Mouse (Mus musculus): Measurements from ENCODE around the gene Camkv.

The Camkv gene

DNA sequence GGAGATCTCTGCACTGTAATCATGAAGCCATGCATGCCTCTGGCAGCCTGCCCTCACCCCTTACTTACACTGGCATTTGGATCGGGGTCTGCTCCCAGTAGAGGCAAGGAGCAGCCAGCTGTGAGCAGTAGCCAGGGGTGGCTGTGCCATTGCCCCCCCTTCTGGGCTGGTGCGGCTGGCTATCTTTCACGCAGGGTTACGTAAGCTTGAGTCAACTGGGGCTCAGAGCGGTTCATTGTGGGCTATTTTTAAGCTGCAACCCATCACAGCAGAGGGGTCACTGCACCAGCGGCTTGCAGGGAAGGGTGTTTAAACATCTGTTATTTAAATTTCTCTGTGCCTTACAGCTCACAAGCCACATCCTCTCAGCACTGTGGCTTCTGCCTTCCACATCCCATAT is 11.5 kb upstream of the Camkv start:
- DNase-seq (ENCODE audit: low spot score) = no peak

DNA sequence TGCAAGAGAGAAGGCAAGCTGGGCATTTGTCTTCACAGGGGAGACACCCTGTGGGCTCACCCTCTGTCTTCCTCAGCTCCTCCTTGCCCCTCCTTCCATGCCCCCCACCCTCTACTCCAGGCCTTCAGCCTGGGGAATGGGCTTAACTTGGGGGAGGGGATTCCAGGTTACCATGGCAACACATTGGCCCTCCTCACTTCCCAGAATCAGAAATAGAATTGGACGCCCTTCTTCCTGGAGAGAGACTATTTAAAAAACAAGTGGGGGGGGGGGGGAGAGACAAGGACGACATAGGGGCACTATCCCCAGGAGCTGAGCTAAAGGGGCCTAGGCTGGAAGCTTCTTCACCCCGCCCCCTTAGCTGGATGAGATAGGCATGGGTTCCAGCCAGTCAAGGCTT is 10.2 kb upstream of the Camkv start:
- no peak for DNase-seq (ENCODE audit: low spot score)

DNA sequence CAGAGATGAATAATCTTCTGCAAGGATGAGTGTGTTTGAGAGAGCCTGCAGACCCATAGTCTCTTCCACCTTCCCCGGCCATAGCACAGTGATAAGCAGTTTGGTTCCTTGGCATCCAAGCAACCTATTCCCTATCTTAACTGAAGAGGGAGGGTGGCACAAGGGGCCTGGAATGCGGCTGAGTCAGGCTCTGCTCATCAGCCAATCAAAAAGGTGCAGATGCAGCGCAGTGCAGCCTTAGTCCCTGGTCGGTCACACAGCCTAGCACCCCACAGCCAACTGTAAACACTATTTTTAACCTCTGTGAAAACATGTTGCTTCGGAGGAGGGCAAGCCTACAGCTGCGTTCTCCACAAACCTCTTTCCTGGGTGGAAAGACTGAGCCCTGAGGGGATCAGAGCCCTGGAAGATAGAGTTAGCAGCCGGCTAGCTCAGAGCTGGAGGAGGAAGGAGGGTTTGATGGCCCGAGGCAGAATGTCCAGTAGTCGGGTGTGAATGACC is 8.5 kb upstream of the Camkv start:
- no peak for DNase-seq (ENCODE audit: low spot score)

DNA sequence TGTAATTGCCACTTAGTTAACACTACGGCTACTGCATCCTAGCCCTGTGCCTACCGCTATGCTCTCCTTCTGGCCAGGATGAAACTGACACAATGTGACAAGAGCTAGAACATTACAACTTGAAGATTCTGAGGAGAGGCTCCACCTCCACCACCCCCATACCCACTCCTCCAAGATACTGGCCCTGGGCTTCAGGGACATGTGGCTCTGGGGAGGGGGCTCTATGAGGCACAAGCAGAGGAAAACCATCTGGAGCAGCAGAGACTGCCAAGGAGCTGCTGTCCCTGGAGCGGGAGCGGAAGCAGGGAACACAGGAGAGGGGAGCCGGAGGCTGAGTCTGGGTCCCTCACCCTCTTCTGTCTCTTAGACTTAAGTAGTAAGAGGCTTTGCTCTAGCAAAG is 7.7 kb upstream of the Camkv start:
- DNase-seq (ENCODE audit: low spot score) = no peak

DNA sequence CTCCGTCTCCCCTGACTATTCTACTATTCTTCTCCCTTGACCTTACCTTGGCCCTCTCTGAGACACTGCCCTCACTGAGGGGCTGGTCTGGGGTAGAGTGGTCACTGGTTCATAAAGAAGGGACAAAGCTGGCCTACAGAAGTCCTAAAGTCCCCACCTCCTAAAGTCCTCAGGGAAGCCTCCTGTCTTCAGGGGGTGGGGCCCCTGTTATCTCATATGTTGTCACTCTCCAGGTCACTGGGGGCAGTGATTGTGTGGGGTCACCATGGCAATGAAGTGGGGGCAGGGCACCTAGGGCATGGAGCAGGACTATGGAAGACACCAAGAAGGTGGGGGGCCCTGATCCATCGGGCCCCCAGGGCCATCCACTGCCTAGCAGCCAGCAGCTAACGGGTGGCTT is 7.3 kb upstream of the Camkv start, which contains the start of gene Actl11:
Gene Actl11, plus strand, starts transcription at position 301 of the 400 bp plus-strand sequence.
- no peak for DNase-seq (ENCODE audit: low spot score)

- DNase-seq (ENCODE audit: low spot score) = no peak
Observed at GRCm38 (mm10) chr9:107932221-107932620, 3.3 kb upstream of the Camkv start.

DNA sequence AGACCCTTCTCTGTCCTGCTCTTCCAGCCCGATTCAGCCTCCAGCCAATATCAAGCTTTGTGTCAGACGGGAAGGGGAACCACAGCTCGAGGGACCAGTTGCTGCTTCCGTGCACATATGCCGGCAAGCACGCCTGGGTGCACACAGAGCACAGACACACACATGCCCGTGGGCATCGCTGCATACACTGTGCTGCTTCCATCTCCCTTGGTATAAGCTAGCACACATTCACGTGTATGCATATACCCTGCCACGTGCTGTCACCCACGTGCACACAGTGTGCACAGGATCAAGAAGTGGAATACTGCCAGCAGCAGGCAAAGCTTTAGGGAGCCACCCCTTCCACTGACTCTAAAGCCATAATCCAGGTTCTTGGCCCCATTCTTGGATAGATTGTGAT is 1.3 kb upstream of the Camkv start:
- DNase-seq (ENCODE audit: low spot score) = no peak

- DNase-seq (ENCODE audit: low spot score) = no peak
Observed at GRCm38 (mm10) chr9:107935790-107936214, 328 bp downstream of the Camkv start.

DNA sequence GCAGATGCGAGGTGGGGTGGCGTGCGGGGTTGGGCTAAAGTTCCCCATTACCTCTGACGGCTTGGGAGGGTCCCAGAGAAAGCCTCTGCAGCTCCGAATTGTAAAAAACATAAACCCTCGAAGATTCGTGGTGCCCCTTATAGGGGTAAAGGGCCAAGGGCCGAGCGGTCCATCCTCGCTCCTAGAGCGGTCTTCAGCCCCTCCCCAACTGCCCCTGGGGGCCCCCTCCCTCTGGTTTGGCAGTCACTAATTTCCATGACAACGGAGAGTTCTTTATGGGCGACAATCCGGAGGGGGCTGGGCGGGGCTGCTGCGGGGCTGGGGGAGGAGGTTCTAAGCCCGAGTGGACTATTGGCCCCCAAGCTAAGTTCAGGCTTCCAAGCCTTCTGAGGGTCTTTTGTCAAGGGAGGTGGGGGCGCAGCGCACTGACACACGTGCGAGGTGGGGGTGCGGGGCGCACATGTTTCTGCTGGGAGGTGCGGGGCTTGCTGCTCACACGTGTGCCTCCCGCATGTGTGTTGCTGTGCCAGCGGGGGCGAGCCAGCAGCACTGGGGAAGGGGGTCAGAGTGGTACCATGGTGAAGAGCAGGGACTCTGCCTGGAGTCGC is 845 bp downstream of the Camkv start:
- DNase-seq (ENCODE audit: low spot score) = no peak

GRCm38 (mm10) chr9:107936831-107937230 is 1.4 kb downstream of the Camkv start:
- no peak for DNase-seq (ENCODE audit: low spot score)

DNA sequence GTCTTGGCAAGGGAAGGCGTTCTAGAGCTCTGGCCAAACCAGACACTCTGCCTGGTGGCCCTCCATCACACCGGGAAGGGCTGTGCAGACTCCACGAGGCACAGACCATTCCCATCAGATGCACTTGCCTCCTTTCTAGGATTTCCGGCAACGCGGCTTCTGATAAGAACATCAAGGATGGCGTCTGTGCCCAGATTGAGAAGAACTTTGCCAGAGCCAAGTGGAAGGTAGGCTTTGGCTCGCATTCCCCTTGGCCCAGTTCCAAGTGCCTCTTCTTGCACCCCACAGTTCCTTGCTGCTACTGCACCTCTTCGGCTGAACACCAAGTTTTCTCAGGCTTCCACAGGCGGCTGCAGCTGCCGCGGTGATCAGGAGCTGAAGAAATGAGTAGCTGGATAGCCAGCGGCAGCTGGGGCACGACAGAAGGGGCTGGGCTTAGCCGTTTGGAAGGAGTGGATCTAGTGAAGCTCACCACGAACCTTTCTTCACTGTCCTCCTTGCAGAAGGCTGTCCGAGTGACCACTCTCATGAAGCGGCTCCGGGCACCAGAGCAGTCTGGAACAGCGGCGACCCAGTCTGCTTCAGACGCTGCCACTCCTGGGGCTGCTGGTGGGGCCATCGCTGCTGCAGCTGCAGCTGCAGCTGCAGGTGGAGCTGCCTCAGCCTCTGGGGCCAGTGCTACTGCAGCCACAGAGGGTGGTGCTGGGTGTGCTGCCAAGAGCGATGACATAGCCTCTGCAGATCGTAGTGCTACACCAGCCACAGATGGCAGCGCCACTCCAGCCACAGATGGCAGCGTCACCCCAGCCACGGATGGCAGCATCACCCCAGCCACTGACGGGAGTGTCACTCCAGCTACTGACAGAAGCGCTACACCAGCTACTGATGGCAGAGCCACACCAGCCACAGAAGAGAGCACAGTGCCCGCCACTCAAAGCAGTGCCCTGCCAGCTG is 12.0 kb downstream of the Camkv start:
- no peak for DNase-seq (ENCODE audit: low spot score)

GRCm38 (mm10) chr9:107949184-107949921 is 13.9 kb downstream of the Camkv start:
- no peak for DNase-seq (ENCODE audit: low spot score)

- no peak for DNase-seq (ENCODE audit: low spot score)
Observed at GRCm38 (mm10) chr9:107949922-107950235, 14.4 kb downstream of the Camkv start, which contains the start of gene Traip. Gene Traip (plus strand): TSS chr9:107950136.

GRCm38 (mm10) chr9:107950460-107951355 is 15.2 kb downstream of the Camkv start:
- peak; percentile 70 for DNase-seq (ENCODE audit: low spot score)

- no peak for DNase-seq (ENCODE audit: low spot score)
Observed at GRCm38 (mm10) chr9:107955613-107956289, 20.3 kb downstream of the Camkv start.

DNA sequence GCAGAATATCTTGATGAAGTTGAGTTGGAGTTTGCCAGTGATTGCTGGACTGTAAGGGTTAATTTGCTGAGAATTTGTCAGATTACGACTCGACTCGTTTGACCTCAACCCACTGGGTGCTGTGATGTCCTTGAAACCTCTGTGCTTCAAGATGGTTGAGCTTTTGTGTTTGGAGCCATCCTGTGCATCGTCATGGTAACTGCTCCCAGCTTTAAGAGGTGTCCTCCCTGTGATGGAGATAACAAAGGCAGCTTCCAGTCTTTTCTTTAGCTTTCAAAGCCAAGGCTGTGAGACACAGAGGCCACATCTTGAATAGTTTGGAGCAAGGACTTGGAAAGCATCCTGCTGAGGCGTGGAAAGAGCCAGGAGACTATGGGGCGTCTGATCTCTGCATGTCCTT is 21.7 kb downstream of the Camkv start:
- no peak for DNase-seq (ENCODE audit: low spot score)

- no peak for DNase-seq (ENCODE audit: low spot score)
Observed at GRCm38 (mm10) chr9:107959896-107960295, 24.4 kb downstream of the Camkv start.

DNA sequence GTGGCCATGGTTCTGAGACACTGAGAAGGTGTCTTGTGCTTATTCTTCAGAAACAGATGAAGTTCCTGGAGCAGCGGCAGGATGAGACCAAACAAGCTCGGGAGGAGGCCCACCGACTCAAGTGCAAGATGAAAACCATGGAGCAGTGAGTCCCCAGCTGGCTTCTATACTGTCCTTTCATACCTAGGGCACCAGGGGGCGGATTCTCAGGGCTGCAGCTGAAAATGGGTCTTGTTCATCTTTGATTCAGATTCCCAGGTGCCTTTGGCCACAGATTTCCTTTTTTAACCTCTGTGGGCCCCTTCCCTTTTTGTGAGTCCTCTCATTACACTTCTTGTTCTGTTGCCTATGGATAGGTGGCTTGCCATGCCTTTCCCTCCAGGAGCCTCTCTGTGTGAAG is 25.5 kb downstream of the Camkv start:
- no peak for DNase-seq (ENCODE audit: low spot score)

DNA sequence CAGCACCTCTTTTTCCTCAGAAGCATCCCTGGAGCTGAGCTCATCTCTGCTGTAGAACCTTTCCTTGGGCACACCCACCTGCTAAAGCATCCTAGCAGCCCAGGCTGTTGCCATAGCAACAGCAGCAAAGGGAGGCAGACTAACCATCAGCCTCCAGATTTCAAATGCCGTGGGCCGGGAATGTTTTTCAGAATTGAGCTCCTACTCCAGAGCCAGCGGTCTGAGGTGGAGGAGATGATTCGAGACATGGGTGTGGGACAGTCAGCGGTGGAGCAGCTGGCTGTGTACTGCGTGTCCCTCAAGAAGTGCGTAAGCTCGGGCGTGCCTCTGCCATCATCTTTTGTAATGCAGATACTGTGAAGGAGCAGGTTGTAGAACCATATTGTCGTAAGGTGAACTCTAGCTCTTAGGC is 25.9 kb downstream of the Camkv start:
- no peak for DNase-seq (ENCODE audit: low spot score)

DNA sequence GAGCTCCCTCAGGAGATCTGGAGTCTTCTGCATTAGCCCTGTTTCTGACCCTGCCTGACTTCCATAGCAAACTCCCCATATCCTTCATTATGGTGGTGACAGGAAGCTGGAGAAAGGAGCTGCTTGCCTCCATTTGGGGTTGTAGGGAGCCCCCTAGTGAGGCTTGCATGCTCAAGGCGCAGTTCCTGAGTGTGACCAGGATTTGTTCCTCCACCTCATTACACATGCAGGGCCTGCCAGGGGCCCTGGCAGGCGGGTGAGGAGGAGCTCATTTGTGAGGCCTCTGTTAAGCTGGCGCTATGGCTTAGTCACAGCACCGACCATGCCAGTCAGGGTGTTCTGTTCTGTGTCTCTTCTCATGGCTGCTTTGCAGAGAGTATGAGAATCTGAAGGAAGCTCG is 26.4 kb downstream of the Camkv start:
- no peak for DNase-seq (ENCODE audit: low spot score)

GRCm38 (mm10) chr9:107962916-107963315 is 27.4 kb downstream of the Camkv start:
- DNase-seq (ENCODE audit: low spot score) = no peak

Data from urinary bladder, postnatal 10 days (tissue).